Mouse (Mus musculus) kidney, adult 18-20 months (tissue): Measurements from ENCODE around the gene Lrp1.
A peak's percentile ranks its signal among the peaks of the same experiment; 100 is the strongest.

Experiments used
- DNase-seq: peaks from one replicate; pipeline ENCODE4 v3.0.0; 2021

Gene Lrp1

GRCm38 (mm10) chr10:127516576-127517260 is 104.2 kb downstream of the Lrp1 start:
- no peak for DNase-seq

GRCm38 (mm10) chr10:127515983-127516459 is 104.9 kb downstream of the Lrp1 start:
- no peak for DNase-seq

DNA sequence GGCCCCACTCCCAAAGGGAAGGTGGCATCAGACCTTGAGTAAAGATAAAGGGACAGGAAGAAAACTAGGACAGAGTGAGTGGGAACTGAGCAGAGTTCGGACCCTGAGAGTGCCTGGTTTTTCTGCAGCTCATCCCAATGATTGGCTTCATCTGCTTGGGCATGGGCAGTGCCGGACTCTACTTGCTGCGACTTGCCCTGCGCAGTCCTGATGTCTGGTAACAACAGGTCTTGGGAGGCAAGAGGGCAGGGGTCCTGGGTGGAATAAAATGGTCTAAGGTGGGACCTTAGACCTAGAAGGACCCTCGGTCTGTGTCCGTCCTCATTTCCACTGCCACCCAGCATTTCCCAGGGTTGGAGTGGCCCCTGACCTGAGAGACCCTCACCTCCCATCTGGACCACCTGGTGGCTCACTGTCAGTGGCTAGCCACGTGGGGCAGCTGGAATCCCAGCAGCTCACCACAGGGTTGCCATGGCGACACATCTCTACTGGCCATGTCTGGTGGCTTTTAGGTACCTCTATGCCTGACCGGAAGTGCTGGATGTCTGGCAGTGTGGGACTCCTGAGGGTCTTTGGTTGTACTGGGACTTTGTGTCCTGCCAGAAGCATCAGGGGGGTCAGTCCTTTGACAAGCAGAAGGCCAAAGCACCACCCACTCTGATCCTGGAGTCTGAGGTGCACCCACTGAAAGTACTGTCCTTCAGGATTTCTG is 105.5 kb downstream of the Lrp1 start:
- no peak for DNase-seq

GRCm38 (mm10) chr10:127514764-127515163 is 106.2 kb downstream of the Lrp1 start, which contains the start of gene Ndufa4l2:
Gene Ndufa4l2, plus strand, starts transcription at chr10:127514967.
- DNase-seq = no peak

DNA sequence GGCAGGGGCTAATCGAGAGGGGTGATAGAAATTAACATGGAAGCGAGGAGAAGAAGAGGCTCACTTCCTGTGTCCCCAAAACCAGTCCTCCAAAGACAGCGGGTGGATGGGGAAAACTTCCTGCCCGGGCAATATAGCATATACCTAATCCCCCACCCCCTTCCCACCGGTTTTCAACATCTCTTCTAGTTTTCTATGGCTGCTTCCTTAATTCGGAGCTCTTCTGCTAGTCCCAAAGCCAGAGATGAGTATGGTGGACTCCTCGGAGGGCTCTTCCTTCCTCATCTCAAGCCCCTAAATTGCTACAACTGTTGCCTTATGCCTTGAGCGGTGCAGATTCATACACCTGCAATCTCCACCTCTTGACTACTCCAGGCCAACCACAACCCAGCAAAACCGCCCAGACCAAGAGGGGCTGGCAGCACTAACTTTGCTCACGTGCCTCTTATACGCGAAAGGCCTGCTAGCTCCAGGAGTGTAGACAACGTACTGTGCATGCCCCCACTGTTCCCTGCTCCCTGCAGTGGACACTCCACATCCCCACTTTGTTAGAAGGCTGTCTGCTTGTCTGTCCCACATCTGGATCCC is 106.7 kb downstream of the Lrp1 start:
- no peak for DNase-seq

DNA sequence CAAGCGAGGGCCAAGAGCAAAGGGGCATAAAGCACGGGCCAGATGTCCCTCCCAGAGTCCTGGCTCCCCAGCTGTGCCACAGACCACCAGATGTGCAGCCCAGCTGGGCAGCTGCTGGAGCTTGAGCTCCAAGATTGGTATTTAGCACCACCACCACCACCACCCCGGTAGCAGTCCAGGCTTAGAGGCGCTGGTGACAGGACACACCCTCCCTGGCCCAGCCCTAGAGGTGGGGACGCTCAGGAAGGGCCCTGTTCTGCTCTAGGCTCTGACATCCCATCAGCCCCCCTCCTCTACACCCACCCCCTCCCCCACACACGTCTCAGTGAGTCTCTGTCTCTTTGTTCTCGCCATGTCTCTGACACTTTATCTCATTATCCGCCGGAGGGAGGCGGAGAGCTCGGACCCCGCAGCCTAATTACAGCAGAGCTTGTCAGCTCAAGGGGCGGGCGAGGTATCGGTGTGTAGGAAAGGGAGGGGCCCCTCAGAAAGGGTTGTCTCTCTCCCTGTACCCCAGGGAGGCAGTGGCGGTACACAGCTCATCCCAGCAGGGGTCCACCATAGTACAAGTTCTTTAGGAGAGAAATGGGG is 107.4 kb downstream of the Lrp1 start:
- no peak for DNase-seq

DNA sequence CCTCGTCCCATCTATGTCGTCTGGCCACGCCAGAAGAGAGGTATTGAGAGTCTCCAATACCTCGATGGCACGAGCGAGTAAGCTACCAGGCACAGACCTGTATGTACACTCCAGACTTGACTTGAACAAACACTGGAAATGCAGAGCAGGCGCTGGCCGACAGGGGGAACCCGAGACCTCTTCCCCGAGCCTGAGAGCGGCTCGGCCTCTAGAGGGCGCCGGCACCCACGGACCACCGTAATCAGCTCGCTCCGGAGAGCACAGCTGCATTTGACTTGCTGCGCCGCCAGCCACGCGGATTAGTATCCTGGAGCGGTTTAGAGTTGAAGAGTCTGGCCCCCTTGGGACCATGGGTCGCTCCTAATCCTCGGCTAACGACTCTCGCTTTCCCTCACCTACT is 108.1 kb downstream of the Lrp1 start:
- peak; percentile 98 for DNase-seq

DNA sequence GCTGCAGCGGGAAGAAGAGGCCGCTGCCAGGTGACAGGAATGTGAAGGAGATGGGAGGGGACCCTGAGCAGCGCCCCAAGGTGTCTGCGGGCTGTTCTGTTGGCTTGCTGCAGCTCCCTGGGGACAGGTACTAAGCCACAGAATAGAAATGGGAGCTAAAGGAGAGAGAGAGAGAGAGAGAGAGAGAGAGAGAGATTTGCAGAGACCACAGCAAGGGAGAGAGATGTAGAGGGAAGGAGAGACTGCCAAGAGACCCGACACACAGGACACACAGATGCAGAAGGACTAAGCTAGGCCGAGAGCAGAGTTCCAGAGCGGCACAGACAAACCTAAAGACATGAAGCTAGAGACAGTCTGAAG is 108.7 kb downstream of the Lrp1 start:
- DNase-seq = no peak

DNA sequence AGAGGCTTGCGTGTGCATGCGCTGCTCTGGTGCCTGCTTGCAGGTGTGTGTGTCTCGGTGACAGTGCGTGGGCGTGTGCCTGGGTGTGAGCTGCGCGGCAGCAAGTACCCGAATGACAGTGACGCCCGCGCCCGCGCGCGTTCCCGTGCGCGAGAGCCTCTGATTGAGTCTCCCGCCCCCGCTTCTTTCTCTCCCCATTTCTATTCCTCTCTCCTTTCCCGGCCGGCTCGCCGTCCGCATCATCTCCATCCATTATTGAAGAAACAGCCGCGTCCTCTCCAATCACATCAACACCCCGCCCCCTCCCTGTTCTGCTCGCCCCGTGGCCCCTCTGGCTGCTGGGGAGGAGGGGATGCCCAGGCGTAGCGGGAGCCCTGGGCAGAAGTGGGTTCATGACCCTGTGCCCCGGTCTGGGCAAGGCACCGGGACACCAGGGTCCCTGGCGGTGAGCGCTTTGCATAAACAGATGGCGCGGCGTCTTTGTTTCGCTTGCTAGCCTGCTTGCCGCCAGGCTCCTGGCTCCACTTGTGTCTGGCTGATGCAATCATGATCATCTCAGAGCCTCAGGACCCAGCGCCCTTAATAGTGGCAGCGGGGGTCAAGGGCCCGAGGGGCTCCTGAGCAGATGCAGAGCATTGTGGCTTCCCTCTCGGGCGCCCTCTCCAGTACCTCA is 109.2 kb downstream of the Lrp1 start:
- no peak for DNase-seq

DNA sequence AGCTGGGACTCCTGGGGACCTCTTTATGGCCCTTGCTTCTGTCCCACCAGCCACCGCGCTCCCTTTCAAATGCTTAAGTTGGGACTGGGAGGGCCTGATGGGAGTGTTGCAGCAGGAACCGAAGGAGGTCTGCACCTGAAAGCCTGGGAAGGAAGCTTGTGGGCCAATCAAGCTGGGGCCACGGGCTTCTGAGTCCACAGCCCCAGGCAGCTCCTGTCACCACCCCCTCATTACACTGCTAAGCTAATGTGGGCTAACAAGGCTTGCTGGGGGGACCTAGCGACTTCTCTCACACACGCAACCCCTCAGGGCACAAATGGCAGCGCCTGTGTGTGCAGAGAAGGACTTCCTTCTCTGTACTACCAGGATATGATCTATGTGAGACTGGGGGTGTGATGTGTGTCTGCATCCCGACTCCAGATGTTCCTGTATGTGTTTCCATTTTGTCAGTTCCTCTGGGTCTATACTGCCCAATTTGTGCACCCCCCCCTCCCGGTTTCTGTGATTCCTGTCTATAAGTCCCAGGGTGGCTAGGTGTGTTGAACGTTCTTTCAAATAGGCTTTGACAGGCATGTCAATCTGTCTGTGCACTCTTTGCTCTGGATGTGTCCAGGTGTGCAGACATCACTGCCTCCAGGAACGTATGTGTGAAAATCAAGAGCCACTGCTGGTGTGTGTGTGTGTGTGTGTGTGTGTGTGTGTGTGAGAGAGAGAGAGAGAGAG is 109.9 kb downstream of the Lrp1 start:
- no peak for DNase-seq

GRCm38 (mm10) chr10:127509837-127510701 is 110.9 kb downstream of the Lrp1 start:
- DNase-seq = no peak

DNA sequence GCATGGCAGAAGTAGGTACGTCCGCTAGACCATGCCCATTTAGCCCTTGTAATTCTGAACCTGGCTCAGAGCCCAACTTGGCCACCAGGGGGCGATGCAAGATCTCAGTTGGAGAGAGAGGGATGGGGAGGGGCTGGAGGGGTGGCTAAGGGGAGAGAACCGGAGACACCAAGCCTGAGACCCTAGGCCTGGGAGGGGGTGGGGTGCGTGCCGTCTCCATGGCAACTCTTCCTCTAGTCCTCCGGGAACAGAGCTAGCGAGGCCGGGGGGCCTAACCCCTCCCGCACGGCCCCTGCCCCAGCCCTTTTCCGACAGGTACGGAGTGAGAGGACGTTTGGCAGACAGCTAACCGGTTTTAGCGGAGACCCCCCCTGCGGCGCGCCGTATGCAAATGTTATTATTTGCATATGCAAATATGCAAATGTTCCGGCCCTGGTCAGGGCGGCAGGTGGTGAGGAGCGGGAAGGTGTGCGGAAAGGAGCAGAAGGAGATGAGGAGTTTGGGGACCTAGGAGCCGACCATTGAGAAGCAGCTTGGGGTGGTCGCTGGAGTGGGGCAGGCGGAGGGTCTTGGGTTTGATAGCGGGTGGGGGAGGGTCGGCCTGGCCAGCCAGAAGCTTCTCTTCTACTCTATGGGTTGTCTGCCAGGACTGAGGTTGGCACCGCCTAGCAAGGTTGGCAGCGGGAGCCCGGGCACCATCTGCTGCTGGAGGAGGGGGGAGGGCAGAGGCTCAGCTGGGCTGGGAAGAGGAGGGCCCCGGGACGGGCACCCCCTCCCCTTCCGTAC is 111.7 kb downstream of the Lrp1 start:
- peak; percentile 88 for DNase-seq

DNA sequence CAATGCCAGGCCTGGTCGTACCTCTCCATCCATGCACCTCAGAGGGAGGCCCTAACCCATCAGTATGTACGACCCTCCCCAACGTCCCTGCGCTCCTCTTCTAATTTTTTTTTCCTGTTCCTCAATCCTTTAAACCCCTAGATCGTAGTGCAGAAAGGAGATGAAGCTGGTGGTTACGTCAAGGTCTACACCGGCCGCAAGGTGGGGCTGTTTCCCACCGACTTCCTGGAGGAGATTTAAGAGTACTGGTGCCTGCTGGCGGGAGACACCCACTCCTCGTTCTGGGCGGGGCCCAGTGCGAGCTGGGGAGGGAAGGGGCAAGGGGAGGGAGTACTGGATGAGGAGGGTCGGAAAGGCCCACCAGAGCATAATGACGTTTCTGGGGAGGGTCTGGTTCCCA is 112.7 kb downstream of the Lrp1 start:
- peak; percentile 80 for DNase-seq

DNA sequence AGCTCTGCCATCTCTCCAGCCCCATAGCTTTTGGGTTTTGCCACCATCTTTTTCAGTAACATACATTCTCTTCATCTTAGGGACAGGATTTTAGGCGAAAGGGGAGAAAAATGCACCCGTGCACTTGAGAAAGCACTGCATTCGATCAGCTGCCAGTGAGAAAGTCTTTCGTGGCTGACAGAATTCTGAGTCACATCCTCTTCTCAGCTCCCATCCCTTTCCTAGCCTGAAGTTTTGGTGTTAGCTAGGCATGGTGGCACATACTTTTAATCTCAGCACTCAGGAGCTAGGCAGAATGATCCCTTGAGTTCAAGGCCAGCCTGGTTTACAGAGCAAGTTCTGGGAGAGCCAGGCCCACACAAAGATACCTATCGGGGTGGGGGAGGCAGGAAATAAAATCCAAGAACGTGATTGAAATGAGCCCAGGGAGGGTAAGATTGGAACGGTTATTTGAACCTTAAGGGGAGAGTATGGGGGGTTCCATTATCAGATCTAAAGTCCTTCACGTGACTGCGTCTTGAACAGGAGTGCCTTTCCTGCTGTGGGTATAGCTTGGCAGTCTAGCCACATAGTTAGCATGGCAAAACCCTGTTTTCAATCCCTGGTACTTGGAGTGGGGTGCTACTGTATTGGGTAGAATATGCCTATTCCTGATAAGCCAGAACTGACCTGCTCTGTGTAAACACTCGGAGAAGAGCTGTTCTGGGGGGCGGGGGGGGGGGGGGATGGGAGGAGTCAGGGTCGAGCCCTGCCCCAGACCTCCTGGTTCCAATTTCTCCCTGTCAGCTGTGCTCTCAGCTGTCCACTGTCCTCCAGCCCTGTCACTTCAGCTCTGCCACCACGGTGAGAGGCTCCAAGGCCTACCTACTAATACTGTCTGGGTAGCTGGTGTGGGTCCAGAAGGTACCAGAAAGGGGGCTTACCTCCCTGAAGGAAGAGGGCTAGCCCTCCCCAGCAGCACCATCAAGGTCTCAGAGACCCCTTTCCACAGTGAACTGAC is 119.8 kb downstream of the Lrp1 start, which contains the start of gene Stac3:
Gene Stac3, plus strand, starts transcription at position 793 of the 1,000 bp plus-strand sequence.
- DNase-seq = no peak

DNA sequence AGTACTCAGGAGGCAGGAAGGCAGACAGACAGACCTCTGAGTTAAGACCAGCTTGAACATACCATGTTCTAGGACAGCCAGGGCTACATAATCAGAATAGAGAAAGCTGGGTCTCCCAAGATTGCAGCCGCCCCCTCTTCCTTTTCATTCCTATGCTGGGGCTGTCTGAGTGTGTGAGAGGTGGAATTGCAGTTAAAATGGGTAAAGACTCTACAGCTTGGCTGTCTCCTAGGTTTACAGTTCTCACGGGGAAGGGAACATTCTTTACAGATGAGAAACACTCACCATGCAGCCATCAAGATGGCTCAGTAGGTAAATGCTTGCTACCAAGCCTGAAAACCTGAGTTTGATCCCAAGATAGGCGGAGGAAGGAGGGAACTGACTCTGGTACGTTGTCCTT is 120.9 kb downstream of the Lrp1 start:
- no peak for DNase-seq

- DNase-seq = no peak
These were observed 121.4 kb downstream of the Lrp1 start for GRCm38 (mm10) chr10:127499516-127499915.

GRCm38 (mm10) chr10:127496156-127496555 is 124.8 kb downstream of the Lrp1 start:
- no peak for DNase-seq

DNA sequence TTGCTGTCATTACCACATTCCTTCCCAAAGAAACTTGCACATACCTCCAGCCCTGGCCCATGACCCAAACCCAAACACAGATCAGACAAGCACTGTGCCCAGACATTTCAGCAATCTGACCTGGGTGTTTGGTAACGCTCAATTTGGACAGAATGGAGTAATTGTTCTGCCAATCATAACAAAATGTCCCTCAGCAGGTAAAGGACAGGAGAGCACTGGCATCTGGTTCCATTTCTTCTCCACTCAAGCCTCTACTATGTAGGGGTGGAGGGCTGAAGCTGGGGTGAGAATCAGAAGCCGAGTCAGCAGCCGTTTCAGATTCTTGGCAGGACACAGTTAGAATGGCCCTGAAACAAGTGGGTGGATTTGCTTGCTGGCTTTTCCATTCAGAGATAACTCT is 128.8 kb downstream of the Lrp1 start:
- DNase-seq = no peak

DNA sequence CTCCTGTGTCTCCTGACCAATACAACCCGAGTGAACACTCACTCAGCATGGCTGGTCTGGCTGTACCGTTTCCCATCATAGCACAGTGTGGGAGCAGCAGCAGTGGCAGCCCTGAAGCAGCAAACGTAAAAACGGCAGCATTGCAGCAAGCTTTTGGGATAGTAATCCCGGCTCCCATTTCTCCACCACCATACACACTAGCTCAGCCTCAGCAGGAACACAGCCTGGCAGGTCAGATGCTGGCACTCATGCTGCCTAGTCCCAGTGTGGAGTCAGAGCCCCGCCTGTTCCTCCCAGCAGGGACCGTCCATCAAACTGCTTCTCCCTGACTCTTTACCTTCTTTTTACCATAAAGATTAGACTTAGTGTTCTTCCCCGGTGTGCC is 129.8 kb downstream of the Lrp1 start:
- no peak for DNase-seq
